Mouse (Mus musculus) testis, adult 2 months (tissue): ENCODE results near the gene Alpk1.

Experiments used
- CTCF ChIP-seq: fragments of 200-500 bp; IDR thresholded peaks from 2 replicates; pipeline ENCODE4 v1.5.1; 2012; ENCODE audit warnings: low read depth, mild to moderate bottlenecking, inconsistent platforms, low read length, moderate library complexity; ENCODE audit not compliant: control insufficient read depth, insufficient read depth, insufficient replicate concordance
- POLR2A ChIP-seq: fragments of 200-500 bp; IDR thresholded peaks from 2 replicates; pipeline ENCODE4 v1.6.1; 2012; ENCODE audit warnings: low read depth, mild to moderate bottlenecking, inconsistent platforms, low read length, moderate library complexity; ENCODE audit not compliant: control insufficient read depth

DNA sequence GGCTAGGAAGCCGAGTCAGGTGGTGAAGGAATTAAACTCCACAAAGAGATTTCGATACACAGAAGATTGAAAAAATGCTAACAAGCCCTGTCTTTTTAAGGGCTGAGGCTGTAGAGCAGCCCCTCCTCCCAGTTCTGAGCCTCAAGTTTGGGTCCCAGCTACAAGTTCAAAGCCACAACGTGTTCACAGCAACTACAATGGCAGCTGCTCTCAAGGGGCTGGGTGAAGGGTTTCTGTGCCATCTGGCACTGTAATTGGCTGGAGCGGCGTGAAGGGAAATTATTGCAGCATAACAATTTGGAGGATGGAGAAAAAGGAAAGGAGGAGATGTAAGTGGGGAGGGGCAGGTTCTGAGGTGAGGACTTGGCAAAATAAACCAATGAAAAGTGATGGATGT lies 73.2 kb downstream of the Alpk1 start:
- no peak for TF ChIP-seq CTCF
- TF ChIP-seq POLR2A = no peak
